Mouse (Mus musculus) brain, embryonic 14.5 days (tissue): ENCODE measurements at regions not wholly inside any gene's neighbourhood (a gene's known extent, or its start where the extent isn't known, plus 50 kb on each side); places are given as distances from the start of the nearest gene placed in this dataset.

Source experiments
- CTCF ChIP-seq: fragments of 200-500 bp; IDR thresholded peaks from 2 replicates; pipeline ENCODE4 v1.5.1; 2012; ENCODE audit warnings: inconsistent platforms, mild to moderate bottlenecking, moderate library complexity, borderline replicate concordance; ENCODE audit not compliant: insufficient read depth, insufficient read length; ENCODE audit errors: extremely low read depth
- POLR2A ChIP-seq: fragments of 200-500 bp; IDR thresholded peaks from 2 replicates; pipeline ENCODE4 v1.6.1; 2012; ENCODE audit warnings: mild to moderate bottlenecking, inconsistent platforms, borderline replicate concordance; ENCODE audit not compliant: poor library complexity, insufficient read depth, insufficient read length, severe bottlenecking; ENCODE audit errors: extremely low read depth

DNA sequence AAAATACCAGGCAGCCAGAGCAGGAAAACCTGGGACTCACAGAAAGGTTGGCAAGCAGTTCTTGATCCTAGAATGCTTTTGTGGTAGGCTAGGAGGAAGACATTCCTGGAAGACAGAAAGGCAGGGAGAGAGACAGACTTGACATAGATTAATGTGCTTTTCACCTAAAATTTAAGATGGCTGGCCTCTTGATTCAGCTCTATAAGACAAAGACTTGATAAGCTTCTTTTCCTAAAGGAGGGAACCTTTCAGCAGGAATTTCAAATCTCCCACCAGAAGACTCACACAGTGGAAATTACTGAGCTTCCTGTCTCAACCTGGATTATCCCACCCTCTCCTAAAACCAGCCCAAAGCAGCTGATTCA, 738.9 kb upstream of the Chrm3 start:
- TF ChIP-seq CTCF = no peak
- no peak for TF ChIP-seq POLR2A
